21 mouse cellular contexts compared by ENCODE assay signal in the genomic region with DNA sequence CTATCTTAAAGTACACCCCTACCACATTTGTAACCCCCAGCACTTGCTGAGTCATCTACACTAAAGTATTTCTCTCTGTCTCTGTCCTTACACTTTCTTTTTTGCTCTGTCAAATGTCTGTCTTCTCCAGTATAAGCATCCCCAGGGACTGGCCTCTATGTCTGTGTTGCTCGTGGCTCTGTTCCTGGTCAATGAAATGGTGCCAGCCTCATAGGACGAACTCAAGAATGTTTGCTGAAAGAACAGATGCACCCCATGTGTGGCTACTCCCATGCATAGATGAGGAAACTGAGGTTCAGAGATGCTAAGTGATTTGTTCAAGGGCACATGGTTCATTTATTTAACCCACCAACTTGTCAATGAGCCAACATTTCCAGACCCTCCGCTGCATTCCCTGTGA. TPM values are rescaled to one million over a fixed set of nuclear protein-coding genes. Genes with fewer than 3 reads are reported as not detected.
DNase-seq lines count a peak whose midpoint lies in the region; ATAC-seq and TF ChIP-seq lines count a peak whose summit lies in the region.
"Had no signal": no experiment of that assay in that cellular context is flagged by ENCODE, and none has a peak within 500 bp of the region (broad histone marks: within the 10 kb centered on the region; RNA-seq: fewer than 3 reads in every experiment).

No protein-coding gene starts in this region.

- no peaks in the 10 kb centered on the region for H3K27me3 ChIP-seq in midbrain, postnatal 0 days (ENCODE audit: insufficient read depth, low read length)

- peak overlapping the region; percentile 99 for H3K27ac ChIP-seq in gastrocnemius, adult 2 months
- H3K27ac ChIP-seq in midbrain, postnatal 0 days (ENCODE audit: low read depth, low read length), result peak overlapping the region; percentile 8; the same call in 1 of the 2 replicates
- H3K27ac ChIP-seq: embryonic facial prominence, embryonic 12.5 days; forebrain, embryonic 15.5 days; heart, embryonic 15.5 days; intestine, embryonic 15.5 days had no signal

- H3K9me3 ChIP-seq in midbrain, postnatal 0 days (ENCODE audit: low read length), result no peaks in the 10 kb centered on the region
- H3K9me3 ChIP-seq: embryonic facial prominence, embryonic 12.5 days; forebrain, embryonic 15.5 days; heart, embryonic 15.5 days; intestine, embryonic 15.5 days had no signal

- no peak overlapping the region for H3K4me2 ChIP-seq in midbrain, postnatal 0 days (ENCODE audit: low read depth, low read length, poor library complexity, severe bottlenecking)
- H3K4me2 ChIP-seq: embryonic facial prominence, embryonic 12.5 days; forebrain, embryonic 15.5 days; heart, embryonic 11.5 days; heart, embryonic 15.5 days; hindbrain, embryonic 14.5 days; intestine, embryonic 15.5 days had no signal

- intact Hi-C loops in gastrocnemius, adult 2 months (cut with DNase I), result loop anchor here (5.0 kb wide), 1 partner anchor 35 kb away; no protein-coding TSS in a partner anchor
- intact Hi-C loops in gastrocnemius, postnatal 14 days (cut with DNase I; ENCODE audit: low total_unique reads), result no loop called here

- DNase-seq in cerebellum, adult 11-12 months, result peak; percentile 56
- no peak for DNase-seq in cerebellum, postnatal 4 days (ENCODE audit: low spot score in 2 of 2)
- peak; percentile 23 for DNase-seq in gastrocnemius, adult 2 months
- no peak for DNase-seq in gastrocnemius, postnatal 14 days
- peak; percentile 70 for DNase-seq in adipocyte (ENCODE audit: low spot score)
- no peak for DNase-seq in midbrain, postnatal 0 days (ENCODE audit: low spot score)
- no peak for DNase-seq in urinary bladder, postnatal 10 days (ENCODE audit: low spot score)
- DNase-seq: adrenal gland, adult 8-10 months; adrenal gland, postnatal 36 days; gastrocnemius, postnatal 10 days; heart, adult 2 months; heart, postnatal 14 days had no signal

- H3K9ac ChIP-seq in midbrain, postnatal 0 days (replicated peaks; ENCODE audit: low read length, poor library complexity, severe bottlenecking), result no peak overlapping the region
- H3K9ac ChIP-seq: embryonic facial prominence, embryonic 12.5 days; forebrain, embryonic 15.5 days; heart, embryonic 15.5 days; hindbrain, embryonic 14.5 days; intestine, embryonic 15.5 days had no signal

- no peak for ATAC-seq in midbrain, postnatal 0 days (ENCODE audit: low FRiP score)
- ATAC-seq: forebrain, embryonic 15.5 days; intestine, embryonic 15.5 days; Patski had no signal

- TF ChIP-seq CTCF in gastrocnemius, adult 2 months (IDR thresholded peaks at IDR 0.05), result no peak
- no peak for TF ChIP-seq CTCF in midbrain, postnatal 0 days (IDR thresholded peaks at IDR 0.05)

- WGBS in midbrain, postnatal 0 days, result 66% methylated on average over 3 of the region's 3 CpGs

- H3K4me1 ChIP-seq in midbrain, postnatal 0 days (ENCODE audit: insufficient read depth, low read length), result peaks cover 10% of the 10 kb centered on the region

- no peaks in the 10 kb centered on the region for H3K36me3 ChIP-seq in midbrain, postnatal 0 days (ENCODE audit: insufficient read depth, low read length)
- H3K36me3 ChIP-seq: embryonic facial prominence, embryonic 12.5 days; forebrain, embryonic 15.5 days; heart, embryonic 15.5 days; intestine, embryonic 15.5 days had no signal

- H3K4me3 ChIP-seq in gastrocnemius, adult 2 months, result peak overlapping the region; percentile 78
- H3K4me3 ChIP-seq in midbrain, postnatal 0 days (ENCODE audit: low read depth, low read length), result no peak overlapping the region
- H3K4me3 ChIP-seq: embryonic facial prominence, embryonic 12.5 days; forebrain, embryonic 15.5 days; heart, adult 2 months; heart, embryonic 15.5 days; intestine, embryonic 15.5 days had no signal

RNA-seq across cellular contexts. Expression of a gene that starts 2.6 kb away (rescaled TPM):
- total RNA-seq in gastrocnemius, adult 2 months (2021), result 100 to 1,000 TPM; 268 to 311 TPM
- total RNA-seq in gastrocnemius, postnatal 14 days (2021), result 100 to 1,000 TPM; 167 to 173 TPM
- 62.9 and 70.6 TPM in 2 replicates for total RNA-seq in midbrain, postnatal 0 days (2014; rRNA removed)
- polyA plus RNA-seq in midbrain, postnatal 0 days (2015; fragmentation: Nextera tagmentation; extraction: Ambion mirVana), result 22.0 and 23.7 TPM in 2 replicates
- total RNA-seq: common myeloid progenitor, adult 5-6 weeks had no signal

RNA-seq across cellular contexts. Expression of a gene that starts 12.3 kb away (rescaled TPM):
- total RNA-seq in gastrocnemius, adult 2 months (2021), result 1,000 to 10,000 TPM; 2,035 to 2,198 TPM
- 1,000 to 10,000 TPM; 1,553 to 1,562 TPM for total RNA-seq in gastrocnemius, postnatal 14 days (2021)
- total RNA-seq in midbrain, postnatal 0 days (2014; rRNA removed), result 1.9 and 2.6 TPM in 2 replicates
- polyA plus RNA-seq in midbrain, postnatal 0 days (2015; fragmentation: Nextera tagmentation; extraction: Ambion mirVana), result 1.4 and 1.6 TPM in 2 replicates
- total RNA-seq: common myeloid progenitor, adult 5-6 weeks; hematopoietic stem cell, adult 5-6 weeks had no signal

RNA-seq across cellular contexts. Expression of a gene that starts 54.7 kb away (rescaled TPM):
- 10 to 100 TPM; 40.9 to 49.6 TPM for total RNA-seq in gastrocnemius, adult 2 months (2021)
- total RNA-seq in gastrocnemius, postnatal 14 days (2021), result 10 to 100 TPM; 52.7 to 54.6 TPM
- total RNA-seq in midbrain, postnatal 0 days (2014; rRNA removed), result 145 TPM in 2 replicates
- 128 and 139 TPM in 2 replicates for polyA plus RNA-seq in midbrain, postnatal 0 days (2015; fragmentation: Nextera tagmentation; extraction: Ambion mirVana)

Comparison
In these comparisons a context has a peak if more than half of its experiments do, and no peak if none do; other contexts are left out.
1. DNase-seq: peak in cerebellum, adult 11-12 months (single experiment), gastrocnemius, adult 2 months (single experiment) and adipocyte (single experiment); none in cerebellum, postnatal 4 days (0 of 2), gastrocnemius, postnatal 14 days (single experiment), midbrain, postnatal 0 days (single experiment) and urinary bladder, postnatal 10 days (single experiment).
2. RNA of a gene that starts 12.3 kb away (total RNA-seq): 2,035 to 2,198 TPM in gastrocnemius, adult 2 months and 1,553 to 1,562 TPM in gastrocnemius, postnatal 14 days; 1.9 to 2.6 TPM in midbrain, postnatal 0 days; every median in the first group is over 100 times any median in the second.